Mouse (Mus musculus) neural tube, embryonic 15.5 days (tissue): ENCODE measurements around the gene Ror2. TPM values are rescaled to one million over a fixed set of nuclear protein-coding genes. Genes with fewer than 3 reads are reported as not detected.
A peak's percentile ranks its signal among the peaks of the same experiment; 100 is the strongest.

ENCODE experiments used
- ATAC-seq: fragments of 200-750 bp; cut with Nextera tagmentation; 2 replicates; pipeline ENCODE4 v1.8.0; 2017; ENCODE audit warnings: mild to moderate bottlenecking, moderate TSS enrichment, moderate library complexity; ENCODE audit not compliant: low FRiP score
- H3K27ac ChIP-seq: fragments of 300-500 bp; sonication (generic); replicated peaks from 2 replicates; pipeline ENCODE4 v1.5.1; 2015; ENCODE audit warnings: mild to moderate bottlenecking, inconsistent platforms
- H3K27me3 ChIP-seq: fragments of 300-500 bp; sonication (generic); replicated peaks from 2 replicates; pipeline ENCODE4 v1.6.1; 2015; ENCODE audit warnings: inconsistent platforms
- H3K36me3 ChIP-seq: fragments of 300-500 bp; sonication (generic); 2 replicates; pipeline ENCODE4 v1.6.1; 2015; ENCODE audit warnings: inconsistent platforms
- H3K4me1 ChIP-seq: fragments of 300-500 bp; sonication (generic); 2 replicates; pipeline ENCODE4 v1.6.1; 2015; ENCODE audit warnings: inconsistent platforms
- H3K4me2 ChIP-seq: fragments of 300-500 bp; sonication (generic); 2 replicates; pipeline ENCODE4 v1.6.1; 2015; ENCODE audit warnings: inconsistent platforms, mild to moderate bottlenecking, moderate library complexity
- H3K4me3 ChIP-seq: fragments of 300-500 bp; sonication (generic); replicated peaks from 2 replicates; pipeline ENCODE4 v1.5.1; 2015; ENCODE audit warnings: mild to moderate bottlenecking, inconsistent platforms
- H3K9ac ChIP-seq: fragments of 300-500 bp; sonication (generic); replicated peaks from 2 replicates; pipeline ENCODE4 v1.6.1; 2015; ENCODE audit warnings: mild to moderate bottlenecking, inconsistent platforms
- H3K9me3 ChIP-seq: fragments of 300-500 bp; sonication (generic); replicated peaks from 2 replicates; pipeline ENCODE4 v1.6.1; 2016; ENCODE audit warnings: inconsistent platforms
- WGBS: fragments of 180-500 bp; shearing (Covaris S2); methylation state at CpG from one replicate; pipeline ENCODE4 v1.1.7; 2015; ENCODE audit warnings: mixed read lengths; 5-methylcytosine and 5-hydroxymethylcytosine counted together
- polyA plus RNA-seq: library from polyadenylated mRNA; unstranded; fragments of >200 nt; fragmentation: Nextera tagmentation; extraction: Ambion mirVana; gene quantifications from 2 replicates; pipeline ENCODE4 v1.2.1, GENCODE M21; 2015

Ror2 gene
- polyA plus RNA-seq, 1 experiment from 2014 or later = 3.4 TPM

DNA sequence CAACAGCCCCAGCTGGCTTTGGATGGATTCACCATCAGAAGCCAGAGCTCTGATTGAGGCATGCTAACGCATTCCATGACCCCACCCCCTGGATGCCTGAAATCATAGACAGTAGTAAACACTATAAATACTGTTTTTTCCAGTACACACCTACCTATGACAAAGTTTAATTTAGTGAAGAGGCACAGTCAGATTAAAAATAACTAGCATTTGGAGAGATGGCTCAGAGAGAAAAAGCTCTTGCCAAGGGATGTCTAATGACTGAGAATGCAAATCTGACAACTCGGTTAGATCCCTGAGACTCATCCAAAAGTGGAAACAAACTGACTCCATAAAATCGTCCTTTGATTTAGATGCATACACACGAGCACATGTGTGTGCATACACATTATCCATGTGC, 15.4 kb downstream of the Ror2 start:
- 84% methylated on average over 4 of the region's 4 CpGs for WGBS
- no peaks in the 10 kb centered on the region for H3K9me3 ChIP-seq
- H3K4me3 ChIP-seq = no peak overlapping the region
- peaks cover 12% of the 10 kb centered on the region for H3K4me1 ChIP-seq
- no peak overlapping the region for H3K9ac ChIP-seq
- H3K4me2 ChIP-seq = no peak overlapping the region
- H3K27me3 ChIP-seq = no peaks in the 10 kb centered on the region
- H3K27ac ChIP-seq = no peak overlapping the region
- ATAC-seq = no peak
- no peaks in the 10 kb centered on the region for H3K36me3 ChIP-seq

DNA sequence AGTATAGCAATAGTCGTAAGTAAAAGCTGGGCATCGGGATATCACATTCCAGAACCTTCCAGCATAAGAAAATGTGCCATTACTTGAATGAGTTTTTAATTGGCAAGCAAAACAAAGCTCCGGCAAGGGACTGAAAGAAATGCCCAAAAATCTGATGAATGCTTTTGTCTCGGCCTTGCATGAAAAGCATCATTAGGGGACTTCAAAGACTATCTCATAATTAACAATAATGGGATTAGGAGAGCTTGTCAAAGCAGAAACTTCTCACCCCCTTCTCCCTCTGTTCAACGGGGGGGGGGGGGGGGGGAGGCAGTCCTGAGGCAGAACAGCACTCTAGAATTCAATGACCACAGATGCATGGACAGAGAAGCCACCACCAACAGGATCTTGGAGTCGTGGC, 17.4 kb downstream of the Ror2 start:
- H3K27ac ChIP-seq = no peak overlapping the region
- no peak overlapping the region for H3K4me3 ChIP-seq
- H3K9me3 ChIP-seq = no peaks in the 10 kb centered on the region
- ATAC-seq = no peak
- H3K4me2 ChIP-seq = no peak overlapping the region
- no peak overlapping the region for H3K9ac ChIP-seq
- peaks cover 12% of the 10 kb centered on the region for H3K4me1 ChIP-seq
- H3K27me3 ChIP-seq = no peaks in the 10 kb centered on the region
- WGBS = 57% methylated on average over 6 of the region's 6 CpGs
- H3K36me3 ChIP-seq = no peaks in the 10 kb centered on the region

DNA sequence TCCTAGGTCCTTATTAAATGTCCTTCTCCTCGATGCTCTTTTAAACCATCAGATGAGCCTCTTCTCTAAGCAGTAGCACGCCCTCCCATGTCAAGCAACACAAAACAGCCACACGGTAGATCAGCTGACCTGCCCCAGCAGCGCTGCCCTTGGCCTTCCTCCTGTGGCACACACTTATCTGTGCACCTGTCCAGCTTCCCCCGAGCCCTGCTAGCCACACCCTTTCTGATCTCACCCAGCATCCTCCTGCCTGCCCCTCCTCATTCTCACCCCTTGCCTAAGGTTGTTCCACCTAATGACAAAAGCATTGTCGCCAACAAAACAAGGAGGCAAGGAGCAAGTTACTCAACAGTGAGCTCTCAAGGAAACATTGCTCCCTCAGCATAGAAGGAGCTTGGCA, 18.1 kb downstream of the Ror2 start:
- 82% methylated on average over 6 of the region's 6 CpGs for WGBS
- ATAC-seq = no peak

DNA sequence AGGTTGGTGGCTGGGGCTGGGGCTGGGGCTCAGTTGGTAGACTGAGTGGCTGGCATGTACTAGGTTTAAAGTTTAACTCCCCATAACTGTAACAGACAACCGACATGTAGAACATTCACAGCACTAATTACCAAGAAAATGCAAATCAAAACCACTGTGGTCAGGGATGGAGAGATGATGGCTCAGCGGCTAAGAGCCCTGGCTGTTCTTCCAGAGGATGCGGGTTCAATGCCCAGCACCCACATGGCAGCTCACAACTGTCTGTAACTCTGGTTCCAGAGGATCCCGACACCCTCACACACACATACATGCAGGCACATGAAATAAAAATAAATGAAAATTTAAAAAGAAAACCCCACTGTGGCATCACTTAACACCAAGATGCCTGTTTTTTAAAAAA, 18.8 kb downstream of the Ror2 start:
- H3K4me1 ChIP-seq = peaks cover 12% of the 10 kb centered on the region
- no peak overlapping the region for H3K4me3 ChIP-seq
- H3K9ac ChIP-seq = no peak overlapping the region
- no peak for ATAC-seq
- H3K36me3 ChIP-seq = no peaks in the 10 kb centered on the region
- no peak overlapping the region for H3K4me2 ChIP-seq
- no peaks in the 10 kb centered on the region for H3K9me3 ChIP-seq
- H3K27ac ChIP-seq = peak overlapping the region; percentile 18; the same call in 1 of the 2 replicates
- whole genome bisulfite sequencing = 88% methylated on average over 4 of the region's 4 CpGs
- H3K27me3 ChIP-seq = no peaks in the 10 kb centered on the region

More for the DNA sequence above, 18.1 kb downstream of the Ror2 start:
- H3K4me3 ChIP-seq = no peak overlapping the region
- peaks cover 12% of the 10 kb centered on the region for H3K4me1 ChIP-seq
- H3K27me3 ChIP-seq = no peaks in the 10 kb centered on the region
- H3K36me3 ChIP-seq = no peaks in the 10 kb centered on the region
- no peaks in the 10 kb centered on the region for H3K9me3 ChIP-seq
- no peak overlapping the region for H3K4me2 ChIP-seq
- H3K9ac ChIP-seq = no peak overlapping the region
- H3K27ac ChIP-seq = no peak overlapping the region

DNA sequence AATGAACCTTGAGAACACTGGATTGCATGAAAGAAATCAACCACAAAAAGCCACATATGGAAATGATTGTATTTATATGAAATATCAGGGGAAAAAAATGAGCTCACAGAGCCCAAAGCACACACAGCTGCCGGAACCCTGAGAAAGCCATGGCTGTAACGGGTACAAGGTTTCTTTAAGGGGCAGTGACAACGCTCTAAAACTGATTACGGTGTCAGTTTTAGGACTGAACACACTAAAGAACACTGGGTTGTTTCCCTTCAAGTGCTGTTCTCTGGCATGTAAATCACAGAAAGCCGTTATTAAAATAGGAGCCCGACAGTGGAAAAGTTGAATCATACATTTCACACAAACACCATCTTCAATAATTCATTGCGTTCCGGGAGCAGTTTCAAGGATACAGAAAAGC, 19.4 kb downstream of the Ror2 start:
- H3K4me2 ChIP-seq = no peak overlapping the region
- H3K4me1 ChIP-seq = peaks cover 12% of the 10 kb centered on the region
- peak overlapping the region; percentile 48; the same call in 1 of the 2 replicates for H3K27ac ChIP-seq
- no peaks in the 10 kb centered on the region for H3K36me3 ChIP-seq
- H3K9me3 ChIP-seq = no peaks in the 10 kb centered on the region
- no peak overlapping the region for H3K4me3 ChIP-seq
- ATAC-seq = no peak
- H3K9ac ChIP-seq = no peak overlapping the region
- H3K27me3 ChIP-seq = no peaks in the 10 kb centered on the region
- 72% methylated on average over 8 of the region's 8 CpGs for WGBS

DNA sequence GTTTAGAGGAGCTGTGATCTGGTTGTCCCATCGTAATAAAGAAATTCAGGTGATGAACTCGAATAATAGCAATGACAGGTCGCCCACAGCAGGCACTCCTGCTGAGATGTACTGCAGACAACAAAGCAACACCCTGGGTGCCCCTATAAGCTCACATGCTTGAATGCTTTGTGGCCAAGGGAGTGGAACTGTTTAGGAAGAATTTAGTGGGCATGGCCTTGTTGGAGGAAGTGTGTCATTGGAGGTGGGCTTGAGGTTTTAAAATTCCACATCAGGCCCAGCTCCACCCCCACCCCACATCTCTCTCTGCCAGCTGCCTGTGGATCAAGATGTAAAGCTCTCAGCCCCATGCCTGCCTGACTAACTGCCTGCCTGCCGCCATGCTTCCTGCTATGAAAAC, 21.0 kb downstream of the Ror2 start:
- Histone ChIP-seq H3K9me3 (no peaks in the 10 kb centered on the region), H3K27ac (no peak overlapping the region), H3K36me3 (no peaks in the 10 kb centered on the region), H3K4me3 (no peak overlapping the region), H3K4me2 (no peak overlapping the region), H3K4me1 (peaks cover 12% of the 10 kb centered on the region), H3K27me3 (no peaks in the 10 kb centered on the region), H3K9ac (no peak overlapping the region)
- no peak for ATAC-seq
- 86% methylated on average over 4 of the region's 4 CpGs for whole genome bisulfite sequencing

DNA sequence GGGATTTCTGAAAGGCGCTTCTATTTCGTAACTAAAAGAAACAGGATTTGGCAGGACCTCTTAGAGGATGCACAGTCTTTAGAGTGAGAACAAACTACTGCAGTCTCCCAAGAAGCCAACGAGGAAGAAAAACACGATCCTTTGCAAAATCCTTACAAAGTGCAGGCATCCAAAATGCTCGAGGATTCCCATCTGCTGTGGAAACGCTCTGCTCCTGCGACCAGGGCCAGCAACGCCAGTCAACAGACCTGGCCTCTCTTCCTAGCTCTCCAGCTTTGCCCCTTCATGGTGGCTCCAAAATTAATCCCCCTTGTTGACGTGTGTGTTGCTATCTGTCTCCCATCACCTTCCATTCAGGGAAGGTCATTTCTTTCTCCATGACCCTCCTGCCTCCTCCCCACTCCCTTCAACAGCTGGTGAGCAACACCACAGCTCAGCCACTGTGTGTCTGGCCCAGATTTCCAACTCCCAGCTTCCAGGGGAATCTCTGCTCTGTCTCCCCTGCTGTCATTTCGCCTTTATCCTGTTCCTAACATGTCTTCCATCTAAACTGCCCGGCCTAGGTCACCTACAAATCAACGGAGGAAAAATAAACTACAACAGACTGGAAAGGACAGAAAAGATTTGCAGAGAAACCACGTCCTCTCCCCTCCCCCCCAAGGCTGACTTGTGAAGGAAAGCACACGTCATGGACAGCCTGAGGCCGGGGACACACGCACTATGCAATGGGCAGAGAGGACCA, 23.2 kb downstream of the Ror2 start:
- Histone ChIP-seq H3K4me1 (peaks cover 9% of the 10 kb centered on the region), H3K27ac (no peak overlapping the region), H3K9ac (no peak overlapping the region), H3K36me3 (no peaks in the 10 kb centered on the region), H3K27me3 (no peaks in the 10 kb centered on the region), H3K9me3 (no peaks in the 10 kb centered on the region), H3K4me3 (no peak overlapping the region), H3K4me2 (no peak overlapping the region)
- WGBS = 86% methylated on average over 16 of the region's 16 CpGs
- ATAC-seq = no peak

DNA sequence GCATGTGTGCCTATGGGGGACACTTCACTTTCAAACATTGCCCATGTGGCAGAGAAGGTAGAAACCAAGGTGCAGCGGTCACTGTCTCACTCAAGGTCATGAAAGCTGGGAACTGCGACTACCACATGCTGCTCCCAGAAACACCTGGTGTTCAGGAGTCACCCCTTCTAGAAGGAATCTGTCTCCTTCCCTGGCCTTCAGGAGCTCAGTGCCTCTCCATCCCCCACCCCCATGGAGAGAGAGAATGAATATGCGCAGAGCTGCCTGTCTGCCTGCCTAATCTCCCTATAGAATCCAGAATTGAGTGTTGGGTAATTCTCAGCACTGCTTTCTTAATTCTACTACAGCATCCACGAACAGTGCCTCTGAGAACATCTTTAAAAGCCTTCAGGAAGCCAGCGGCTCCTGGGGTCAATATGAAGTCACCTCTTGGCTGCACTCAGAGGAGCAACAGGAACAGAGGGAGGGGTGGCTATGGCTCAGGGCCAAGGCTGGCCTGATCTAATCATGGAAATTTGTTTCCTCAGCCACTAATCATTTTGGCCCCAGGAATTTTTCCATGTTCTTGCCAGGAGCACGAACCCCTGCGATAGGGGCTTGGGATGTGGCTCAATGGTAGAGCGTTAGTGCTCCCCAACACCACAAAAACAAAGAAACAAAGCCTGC, 24.7 kb downstream of the Ror2 start:
- WGBS = 64% methylated on average over 8 of the region's 8 CpGs

DNA sequence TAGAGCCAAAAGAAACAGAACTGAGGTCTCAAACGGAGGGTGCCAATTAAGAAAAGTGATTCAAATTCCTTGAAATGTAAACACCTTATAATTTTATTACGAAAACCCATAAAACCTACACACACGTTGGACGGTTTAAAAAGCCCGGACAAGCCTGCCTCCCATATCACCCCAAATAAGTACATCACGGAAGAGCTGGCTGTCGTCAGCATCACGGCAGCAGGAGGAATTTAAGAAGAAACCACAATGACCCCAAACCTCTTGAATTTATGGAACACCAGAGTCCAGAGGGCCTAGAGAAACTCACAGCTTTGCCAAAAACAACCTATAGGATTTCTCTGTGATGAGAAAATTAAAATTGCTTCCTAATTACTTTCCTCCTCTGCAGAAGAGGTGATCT, 27.0 kb downstream of the Ror2 start:
- 67% methylated on average over 8 of the region's 8 CpGs for WGBS
- no peak overlapping the region for H3K9ac ChIP-seq
- H3K36me3 ChIP-seq = no peaks in the 10 kb centered on the region
- no peak for ATAC-seq
- no peaks in the 10 kb centered on the region for H3K9me3 ChIP-seq
- no peak overlapping the region for H3K4me3 ChIP-seq
- H3K4me2 ChIP-seq = no peak overlapping the region
- H3K27ac ChIP-seq = no peak overlapping the region
- no peaks in the 10 kb centered on the region for H3K4me1 ChIP-seq
- no peaks in the 10 kb centered on the region for H3K27me3 ChIP-seq

More for the DNA sequence above, 24.7 kb downstream of the Ror2 start:
- H3K36me3 ChIP-seq = no peaks in the 10 kb centered on the region
- H3K9me3 ChIP-seq = no peaks in the 10 kb centered on the region
- no peak overlapping the region for H3K4me2 ChIP-seq
- no peaks in the 10 kb centered on the region for H3K27me3 ChIP-seq
- no peak for ATAC-seq
- H3K4me1 ChIP-seq = no peaks in the 10 kb centered on the region
- no peak overlapping the region for H3K4me3 ChIP-seq
- no peak overlapping the region for H3K27ac ChIP-seq
- H3K9ac ChIP-seq = no peak overlapping the region

DNA sequence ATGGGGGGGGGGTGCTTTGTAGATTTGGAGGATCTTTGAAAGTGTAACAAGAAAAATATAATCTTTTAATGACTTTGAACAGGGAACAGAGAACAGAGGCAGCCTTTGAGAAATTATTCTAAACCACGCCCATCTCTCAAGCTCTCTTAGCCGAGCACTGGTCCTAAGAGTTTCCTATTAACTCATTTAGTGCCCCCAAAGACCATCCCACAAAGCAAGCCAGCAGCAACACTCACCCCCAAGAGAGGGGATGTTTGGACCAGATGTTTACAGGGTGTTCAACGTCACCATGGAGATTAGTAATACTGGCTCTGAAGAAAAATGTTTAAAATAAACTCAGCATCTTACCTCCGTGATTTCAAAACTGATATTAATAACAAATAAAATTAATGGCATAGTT, 27.4 kb downstream of the Ror2 start:
- no peaks in the 10 kb centered on the region for H3K36me3 ChIP-seq
- no peak overlapping the region for H3K4me3 ChIP-seq
- H3K4me2 ChIP-seq = no peak overlapping the region
- no peaks in the 10 kb centered on the region for H3K9me3 ChIP-seq
- no peak for ATAC-seq
- H3K27ac ChIP-seq = no peak overlapping the region
- no peak overlapping the region for H3K9ac ChIP-seq
- no peaks in the 10 kb centered on the region for H3K4me1 ChIP-seq
- no peaks in the 10 kb centered on the region for H3K27me3 ChIP-seq
- 48% methylated on average over 4 of the region's 4 CpGs for WGBS

DNA sequence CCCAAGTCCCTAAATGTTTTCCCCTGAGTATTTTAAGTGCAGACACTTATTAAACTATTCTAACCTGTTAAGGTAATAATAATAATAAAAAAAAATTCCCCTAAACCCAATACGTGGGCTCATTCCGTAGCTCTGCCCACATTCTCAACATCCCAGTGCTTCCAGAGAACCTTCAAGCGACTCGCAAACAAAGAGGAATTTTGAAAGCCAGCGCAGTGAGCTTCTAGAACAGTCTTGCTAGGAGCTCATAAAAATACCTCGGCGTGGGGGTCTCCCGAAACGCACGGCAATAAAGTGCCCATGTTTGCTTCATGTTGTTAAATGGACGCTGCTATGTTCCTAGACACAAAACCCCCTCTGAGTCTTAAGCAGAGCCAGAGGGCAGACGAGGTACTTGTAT, 32.7 kb downstream of the Ror2 start:
- 77% methylated on average over 12 of the region's 12 CpGs for WGBS
- Histone ChIP-seq H3K36me3 (no peaks in the 10 kb centered on the region), H3K27ac (no peak overlapping the region), H3K4me2 (no peak overlapping the region), H3K9me3 (no peaks in the 10 kb centered on the region), H3K27me3 (no peaks in the 10 kb centered on the region), H3K9ac (no peak overlapping the region), H3K4me1 (peaks cover 9% of the 10 kb centered on the region; the same call in 1 of the 2 replicates), H3K4me3 (no peak overlapping the region)
- no peak for ATAC-seq
